Mouse (Mus musculus): ENCODE results near the gene Hist2h2aa1.
A peak's percentile ranks its signal among the peaks of the same experiment; 100 is the strongest.
"Not testable (repeated sequence)": the region's sequence is repeated elsewhere in the genome, so short reads cannot be mapped to it uniquely, and the experiment has no call there.

The Hist2h2aa1 gene

DNA sequence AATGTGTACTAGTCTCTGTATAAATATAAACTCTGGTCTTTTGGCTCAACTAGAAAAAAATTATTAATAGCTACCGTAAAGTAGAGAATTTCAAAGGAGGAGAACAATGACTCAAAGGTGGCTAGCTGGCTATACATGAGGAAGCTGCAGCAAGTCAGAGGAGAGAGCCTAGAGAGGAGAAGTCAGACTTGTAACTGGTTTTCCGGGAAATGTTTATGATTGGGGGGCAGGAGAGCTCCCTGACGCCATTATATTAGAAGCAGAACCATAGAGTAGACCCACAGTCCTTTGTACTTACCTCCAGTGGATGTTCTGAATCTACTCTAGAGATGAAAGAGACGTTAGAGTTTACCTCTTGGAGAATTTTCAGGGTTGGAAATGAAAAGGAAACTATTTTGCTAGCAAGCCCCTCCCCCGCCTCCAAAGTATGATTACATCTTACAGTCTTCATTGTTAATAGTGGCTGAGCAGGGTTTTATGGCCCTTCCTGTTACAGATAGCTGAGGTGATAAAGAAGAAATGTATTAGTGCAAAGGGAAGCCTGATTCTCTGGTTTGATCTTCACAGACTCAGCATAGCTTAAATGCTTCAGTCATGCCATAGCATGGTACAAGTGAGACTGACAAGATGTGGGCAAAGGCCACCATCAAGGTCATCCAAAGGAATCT lies 10.8 kb downstream of the Hist2h2aa1 start:
- DNase-seq: no peak

DNA sequence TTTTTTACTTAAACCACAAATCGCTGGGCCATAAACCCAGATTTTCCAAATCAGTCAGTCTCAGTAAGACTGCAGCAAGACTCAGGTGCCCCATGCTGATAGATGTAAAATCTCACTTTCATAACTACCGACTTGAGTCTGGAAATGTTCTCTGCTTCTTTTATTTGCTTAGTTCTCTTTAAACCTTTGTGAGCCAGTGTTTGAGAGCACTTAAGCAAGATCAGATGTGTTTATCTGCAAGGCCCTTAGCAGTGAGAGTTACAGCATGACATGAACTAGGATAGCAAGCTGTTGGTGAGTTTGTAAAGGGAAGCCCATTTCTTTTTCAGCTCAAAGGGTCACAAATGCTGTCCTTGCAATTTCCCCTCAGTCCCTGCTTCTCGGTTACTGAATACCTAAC lies 11.9 kb downstream of the Hist2h2aa1 start:
- no peak for DNase-seq

DNA sequence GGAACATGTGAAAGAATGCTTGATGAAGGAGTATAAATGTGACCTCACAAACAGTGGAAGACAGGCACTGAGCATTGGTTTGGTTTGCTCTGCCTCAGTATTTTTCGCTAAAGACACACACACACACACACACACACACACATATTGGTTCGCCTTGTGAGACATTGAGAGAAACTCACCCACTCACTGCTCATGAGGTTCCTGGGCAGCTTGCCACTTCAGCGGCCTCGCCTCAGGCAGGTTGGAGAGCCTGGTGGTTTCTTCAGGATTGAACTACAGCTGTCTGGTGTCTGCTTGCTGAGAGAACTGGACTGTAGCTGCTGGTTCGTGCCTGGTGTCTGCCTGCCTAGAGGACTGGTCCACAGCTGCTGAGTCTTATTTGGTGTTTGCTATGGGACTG lies 14.9 kb downstream of the Hist2h2aa1 start:
- DNase-seq: no peak

DNA sequence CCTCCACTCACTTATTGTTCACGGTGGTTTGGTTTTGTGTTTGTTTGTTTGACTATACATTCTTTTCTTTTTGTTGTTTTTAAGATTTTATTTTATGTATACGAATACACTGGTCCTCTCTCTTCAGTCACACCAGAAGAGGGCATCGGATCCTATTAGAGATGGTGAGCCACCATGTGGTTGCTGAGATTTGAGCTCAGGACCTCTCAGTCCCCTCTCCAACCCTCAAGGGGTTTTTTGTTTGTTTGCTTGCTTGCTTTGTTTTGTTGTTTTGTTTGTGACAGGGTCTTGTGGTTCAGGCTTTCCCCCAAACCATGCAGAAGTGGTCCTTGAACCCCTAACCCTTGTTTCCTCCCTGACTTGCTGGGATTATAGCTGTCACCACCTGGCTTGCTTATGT lies 16.3 kb downstream of the Hist2h2aa1 start:
- DNase-seq: no peak

DNA sequence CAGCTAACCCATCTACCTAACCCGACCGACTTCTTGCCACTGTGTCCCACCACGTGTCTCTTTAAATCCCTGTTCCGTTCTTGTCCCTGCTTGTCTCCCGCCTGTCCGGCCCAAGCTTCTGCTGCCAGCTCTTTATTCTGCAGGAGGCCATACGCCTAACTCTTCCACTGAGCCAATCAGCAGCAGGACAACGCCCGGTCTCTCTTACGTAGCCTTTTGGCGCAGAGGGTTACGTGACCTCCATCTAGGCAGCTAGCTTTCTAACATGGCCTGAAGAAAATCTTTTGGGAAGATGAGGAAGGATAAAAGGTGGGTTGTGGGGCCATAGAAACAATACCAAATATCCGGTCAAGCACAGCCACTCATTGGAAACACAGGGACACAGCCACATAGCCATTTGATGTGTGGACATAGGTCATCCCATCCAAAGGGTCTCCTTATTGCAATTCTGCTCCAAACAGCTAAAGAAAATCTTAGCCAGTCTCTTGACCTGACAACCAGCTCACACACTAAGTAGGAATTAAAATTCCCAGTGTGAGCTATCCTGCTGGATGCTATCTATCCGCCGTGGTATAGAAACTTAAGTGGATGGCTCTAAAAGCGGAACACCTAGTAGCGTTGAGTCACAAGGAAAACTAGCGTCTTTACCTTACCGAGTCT lies 17.0 kb downstream of the Hist2h2aa1 start:
- peak; percentile 87 for DNase-seq

DNA sequence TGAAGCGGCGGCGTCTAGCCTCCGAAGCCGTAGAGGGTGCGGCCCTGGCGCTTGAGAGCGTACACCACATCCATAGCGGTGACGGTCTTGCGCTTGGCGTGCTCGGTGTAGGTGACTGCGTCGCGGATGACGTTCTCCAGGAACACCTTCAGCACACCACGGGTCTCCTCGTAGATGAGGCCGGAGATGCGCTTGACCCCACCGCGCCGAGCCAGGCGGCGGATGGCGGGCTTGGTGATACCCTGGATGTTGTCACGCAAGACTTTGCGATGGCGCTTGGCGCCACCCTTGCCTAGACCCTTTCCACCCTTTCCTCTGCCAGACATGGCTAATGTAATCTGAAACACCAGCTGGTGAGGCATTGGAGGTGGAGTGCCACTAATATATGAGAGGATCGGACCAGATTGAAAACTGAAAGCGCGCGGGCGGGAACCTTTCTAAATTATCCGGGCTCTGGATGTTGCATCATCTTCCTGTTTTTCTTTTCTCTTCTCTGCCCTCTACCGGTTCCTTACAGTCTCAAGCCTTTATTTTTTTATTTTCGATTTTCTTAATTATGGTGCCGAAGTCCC lies 17.8 kb downstream of the Hist2h2aa1 start, which contains the start of gene Hist2h4:
Gene Hist2h4 (minus strand): TSS at position 333 of the 572 bp plus-strand sequence.
- DNase-seq: peak; percentile 99

DNA sequence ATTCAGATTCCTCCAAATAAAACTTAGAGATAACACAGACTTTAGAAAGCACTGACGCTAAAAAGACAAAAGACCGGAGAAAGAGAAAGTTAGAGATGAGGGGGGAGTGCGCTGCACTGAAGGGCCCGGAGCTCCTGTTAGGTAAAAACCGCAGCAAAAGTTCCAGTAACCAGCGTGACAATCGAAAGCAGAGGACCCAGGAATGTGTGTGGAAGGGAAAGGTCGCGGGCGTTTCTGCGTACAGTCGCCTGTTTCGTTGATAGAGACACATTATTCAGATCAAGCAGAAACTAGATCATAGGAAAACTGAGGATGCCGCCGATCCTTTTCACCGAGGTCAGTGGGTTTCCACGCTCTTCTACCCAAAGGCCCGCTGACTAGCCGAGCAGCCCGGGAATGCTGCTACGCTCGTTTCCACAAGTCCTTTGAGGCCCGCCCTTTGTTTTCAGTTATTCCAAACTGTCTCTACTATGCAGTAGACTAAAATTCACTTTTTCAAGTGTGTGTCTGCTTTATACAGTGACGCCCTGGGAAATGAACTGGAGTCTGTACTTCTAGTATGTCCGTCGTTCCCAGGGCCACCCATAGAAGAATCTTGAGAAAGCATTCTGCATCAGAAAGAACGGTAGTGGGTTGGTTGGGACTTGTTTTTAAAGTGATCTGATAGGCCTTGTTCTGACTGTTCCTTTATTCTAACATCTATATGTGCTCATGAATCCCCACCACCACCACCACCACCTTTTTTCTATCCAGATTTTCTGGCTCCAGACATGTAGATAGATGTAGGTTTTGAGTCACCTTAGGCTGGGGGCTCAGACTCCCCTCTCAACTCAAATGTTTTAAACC lies 18.5 kb downstream of the Hist2h2aa1 start:
- peak; percentile 62 for DNase-seq

DNA sequence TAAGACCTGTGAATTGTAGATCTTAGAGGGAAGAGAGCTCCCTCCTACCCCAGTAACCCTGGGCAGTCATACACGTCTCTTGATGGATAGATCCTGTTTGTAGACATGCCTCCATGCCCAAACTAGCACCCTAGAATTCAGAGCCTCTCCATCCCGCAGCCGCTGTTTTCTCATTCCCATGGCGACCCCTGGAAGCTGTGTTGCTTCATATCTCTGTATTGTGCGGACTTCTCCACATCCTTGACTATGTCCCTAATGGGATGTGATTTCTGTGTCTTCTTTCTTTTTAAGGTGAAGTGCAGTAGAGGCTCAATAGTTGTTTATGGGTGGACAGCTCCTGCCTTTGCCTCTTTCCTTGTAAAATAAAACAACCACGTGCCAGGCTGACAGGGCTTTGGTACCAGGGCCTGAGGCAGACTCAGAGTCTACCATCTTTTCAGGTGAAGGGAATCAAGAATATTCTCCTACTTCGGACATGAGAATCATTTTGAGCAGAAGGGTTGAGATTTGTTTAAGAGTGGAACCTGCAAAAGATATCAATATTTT lies 19.2 kb downstream of the Hist2h2aa1 start:
- no peak for DNase-seq

GRCm38 (mm10) chr3:96266132-96266710 lies 20.9 kb downstream of the Hist2h2aa1 start:
- no peak for DNase-seq

- DNase-seq: no peak
These were observed 22.2 kb downstream of the Hist2h2aa1 start for GRCm38 (mm10) chr3:96267541-96267940.

- peak; percentile 79 for DNase-seq
These were observed 22.9 kb downstream of the Hist2h2aa1 start, which contains the start of gene Hist2h3b for GRCm38 (mm10) chr3:96268051-96268775. Hist2h3b (plus strand) TSS chr3:96268654.

DNA sequence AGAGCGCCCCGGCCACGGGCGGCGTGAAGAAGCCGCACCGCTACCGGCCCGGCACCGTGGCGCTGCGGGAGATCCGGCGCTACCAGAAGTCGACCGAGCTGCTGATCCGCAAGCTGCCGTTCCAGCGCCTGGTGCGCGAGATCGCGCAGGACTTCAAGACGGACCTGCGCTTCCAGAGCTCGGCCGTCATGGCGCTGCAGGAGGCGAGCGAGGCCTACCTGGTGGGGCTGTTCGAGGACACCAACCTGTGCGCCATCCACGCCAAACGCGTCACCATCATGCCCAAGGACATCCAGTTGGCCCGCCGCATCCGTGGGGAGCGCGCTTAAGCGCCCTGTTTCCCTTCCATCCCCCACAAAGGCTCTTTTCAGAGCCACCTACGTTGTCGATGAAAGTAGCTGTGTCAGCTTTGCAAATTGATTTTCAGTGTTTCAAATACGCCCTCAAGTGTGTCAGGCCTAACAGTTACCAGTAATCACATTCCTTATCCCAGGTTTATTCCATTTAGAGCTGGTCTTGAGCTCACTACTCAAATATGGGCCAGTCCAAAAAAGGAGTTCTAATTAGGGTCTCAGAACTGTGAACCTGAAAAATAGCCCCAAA lies 23.6 kb downstream of the Hist2h2aa1 start:
- not testable (repeated sequence) for DNase-seq

DNA sequence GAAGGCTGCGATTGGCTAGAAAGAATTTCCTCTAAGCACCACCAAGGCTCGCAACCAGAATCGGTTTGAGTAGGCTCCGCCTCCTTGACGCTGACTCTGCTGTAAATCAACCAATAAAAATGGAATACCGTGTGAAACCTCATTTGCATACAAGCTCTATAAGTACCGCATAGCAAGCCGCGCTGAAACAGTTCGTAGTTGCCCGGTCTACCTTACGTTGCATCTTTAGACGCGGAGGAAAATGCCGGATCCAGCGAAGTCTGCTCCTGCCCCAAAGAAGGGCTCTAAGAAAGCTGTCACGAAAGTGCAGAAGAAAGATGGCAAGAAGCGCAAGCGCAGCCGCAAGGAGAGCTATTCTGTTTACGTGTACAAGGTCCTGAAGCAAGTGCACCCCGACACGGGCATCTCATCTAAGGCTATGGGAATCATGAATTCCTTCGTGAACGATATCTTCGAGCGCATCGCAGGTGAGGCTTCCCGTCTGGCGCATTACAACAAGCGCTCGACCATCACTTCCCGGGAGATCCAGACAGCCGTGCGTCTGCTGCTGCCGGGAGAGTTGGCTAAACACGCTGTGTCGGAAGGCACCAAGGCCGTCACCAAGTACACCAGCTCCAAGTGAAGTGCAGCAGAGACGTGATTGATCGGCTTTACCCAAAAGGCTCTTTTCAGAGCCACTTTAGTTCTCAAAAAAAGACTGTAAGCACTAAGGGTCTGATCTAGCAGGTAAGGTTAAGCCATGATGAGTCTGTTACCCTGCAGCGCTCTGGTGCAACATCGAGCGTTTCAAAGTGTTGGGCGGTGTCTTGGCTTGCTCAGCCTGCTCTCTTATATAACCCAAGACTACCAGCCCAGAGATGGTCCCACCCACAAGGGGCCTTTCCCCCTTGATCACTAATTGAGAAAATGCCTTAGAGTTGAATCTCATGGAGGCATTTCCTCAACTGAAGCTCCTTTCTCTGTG lies 24.5 kb downstream of the Hist2h2aa1 start, which contains the start of gene Hist2h2bb:
Gene Hist2h2bb (plus strand): TSS at position 242 of the 964 bp plus-strand sequence.
- peak; percentile 91 for DNase-seq

- DNase-seq: no peak
These were observed 28.5 kb downstream of the Hist2h2aa1 start for GRCm38 (mm10) chr3:96273591-96274465.

DNA sequence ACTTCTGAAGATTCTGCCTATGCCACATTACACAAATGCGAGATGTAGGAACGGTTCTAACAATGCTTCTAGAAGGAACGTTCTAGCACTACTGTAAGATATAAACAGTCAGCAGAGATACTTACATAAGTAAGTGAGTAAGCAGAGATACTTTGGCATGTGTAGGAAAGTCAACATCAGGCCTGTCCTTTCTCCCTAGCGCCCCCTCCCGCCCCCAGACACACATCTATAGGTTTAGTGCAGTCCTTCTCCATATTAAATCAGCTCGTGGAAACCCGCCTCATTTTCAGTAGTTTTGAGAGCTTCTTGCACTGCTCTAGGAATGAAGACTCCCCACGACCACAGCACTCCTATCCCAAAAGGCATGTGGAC lies 32.1 kb downstream of the Hist2h2aa1 start:
- DNase-seq: no peak

DNA sequence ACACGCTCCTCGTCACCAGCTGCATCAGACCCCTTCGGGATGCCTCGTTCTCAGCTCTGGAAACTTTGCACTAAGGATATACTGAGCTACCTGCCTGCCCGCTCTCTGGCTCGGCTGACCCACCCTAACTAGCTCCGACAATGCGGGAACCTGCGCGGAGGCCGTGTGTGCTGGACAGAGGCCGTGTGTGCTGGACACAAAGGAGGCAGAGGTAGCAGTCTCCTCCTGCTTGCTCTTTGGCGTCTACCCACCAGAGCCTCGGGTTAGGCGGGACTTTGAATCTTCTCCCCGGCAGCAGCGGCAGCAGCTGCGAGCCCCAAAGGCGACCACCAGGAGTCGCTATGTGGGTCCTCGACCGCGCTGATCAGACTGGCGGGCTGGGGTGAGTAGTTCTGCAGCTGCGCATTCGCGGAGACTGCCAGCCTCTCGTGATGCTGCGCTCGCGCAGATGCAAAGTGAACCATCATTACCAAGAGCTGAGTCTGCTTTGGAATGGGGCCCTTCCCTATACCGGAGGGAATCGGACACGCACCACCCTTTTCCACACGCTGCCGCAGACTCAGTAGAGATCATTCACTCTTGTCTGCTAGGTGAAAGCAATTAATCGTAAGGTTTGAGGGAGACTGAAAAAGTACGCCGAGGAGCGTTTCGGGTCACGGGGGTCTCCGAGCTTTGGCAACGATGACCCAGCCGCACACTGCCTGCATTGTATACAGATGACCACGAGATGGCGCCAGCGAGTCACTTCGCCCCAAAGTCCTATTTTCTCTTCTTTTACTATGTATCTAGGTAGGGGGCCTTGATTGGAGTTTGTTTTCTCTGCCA lies 32.7 kb downstream of the Hist2h2aa1 start:
- peak; percentile 87 for DNase-seq

GRCm38 (mm10) chr3:96280660-96281059 lies 35.4 kb downstream of the Hist2h2aa1 start:
- DNase-seq: no peak

DNA sequence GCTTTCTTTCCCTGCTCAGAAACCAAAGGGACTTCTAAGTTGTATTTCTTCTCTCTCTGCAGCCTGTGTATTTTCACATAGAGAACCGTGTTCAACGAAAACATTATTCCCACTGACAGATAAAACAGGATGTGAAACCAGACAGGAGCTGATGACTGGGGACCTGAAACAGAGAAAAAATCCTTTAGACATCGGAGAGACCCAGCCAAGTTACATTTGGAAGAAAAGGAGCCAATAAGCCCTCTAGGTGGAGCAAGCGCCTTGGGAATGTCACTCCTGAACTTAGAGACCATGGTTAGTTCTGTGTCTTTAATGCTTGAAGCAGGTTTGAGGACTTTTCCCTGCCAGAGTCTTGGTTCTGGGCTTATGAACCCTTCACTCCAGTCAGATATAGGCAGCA lies 39.2 kb downstream of the Hist2h2aa1 start:
- no peak for DNase-seq
